Mouse (Mus musculus): Measurements from ENCODE around the gene Adipoq. TPM values are rescaled to one million over a fixed set of nuclear protein-coding genes. Genes with fewer than 3 reads are reported as not detected.
A peak's percentile ranks its signal among the peaks of the same experiment; 100 is the strongest.

Adipoq gene
- polyA plus RNA-seq, 2 experiments = not detected

GRCm38 (mm10) chr16:23114339-23115171 is 31.8 kb upstream of the Adipoq start:
- 46% methylated on average over 5 of the region's 5 CpGs for WGBS (ENCODE audit: insufficient replicate concordance)
- Histone ChIP-seq H3K27ac (no peak overlapping the region), H3K4me1 (replicated peaks; ENCODE audit: control insufficient read depth in 2 of 2, insufficient read depth in 2 of 2, low read length in 1 of 2) (no peaks in the 10 kb centered on the region; a peak in 1 of 4 replicates), H3K9me3 (ENCODE audit: control insufficient read depth, low read length) (no peaks in the 10 kb centered on the region), H3K4me2 (ENCODE audit: low read depth) (no peak overlapping the region), H3K36me3 (replicated peaks; ENCODE audit: control insufficient read depth, insufficient read depth, low read depth) (peaks cover 85% of the 10 kb centered on the region), H3K27me3 (ENCODE audit: control insufficient read depth, insufficient read depth, low read length) (no peaks in the 10 kb centered on the region), H3K9ac (replicated peaks) (no peak overlapping the region), H3K4me3 (ENCODE audit: insufficient read depth in 1 of 2, low read depth in 2 of 2, low read length in 2 of 2) (no peak overlapping the region)
- DNase-seq (ENCODE audit: low read depth in 3 of 3, low spot score in 3 of 3) (no peak), ATAC-seq (ENCODE audit: insufficient read depth) (peak; percentile 56; the same call in 1 of the 2 replicates)
- no peak for TF ChIP-seq EP300 (IDR thresholded peaks at IDR 0.05; ENCODE audit: low read depth)
- no peak for TF ChIP-seq CTCF (IDR thresholded peaks at IDR 0.05; ENCODE audit: low read depth)

GRCm38 (mm10) chr16:23115486-23115885 is 30.9 kb upstream of the Adipoq start:
- H3K27ac ChIP-seq = no peak overlapping the region
- no peaks in the 10 kb centered on the region for H3K9me3 ChIP-seq (ENCODE audit: control insufficient read depth, low read length)
- TF ChIP-seq EP300 (IDR thresholded peaks at IDR 0.05; ENCODE audit: low read depth) (no peak), CTCF (IDR thresholded peaks at IDR 0.05; ENCODE audit: low read depth) (no peak)
- peaks cover 83% of the 10 kb centered on the region for H3K36me3 ChIP-seq (replicated peaks; ENCODE audit: control insufficient read depth, insufficient read depth, low read depth)
- ATAC-seq (ENCODE audit: insufficient read depth) = no peak
- 75% methylated on average over 3 of the region's 3 CpGs for WGBS (ENCODE audit: insufficient replicate concordance)
- no peaks in the 10 kb centered on the region for H3K4me1 ChIP-seq (replicated peaks; ENCODE audit: control insufficient read depth in 2 of 2, insufficient read depth in 2 of 2, low read length in 1 of 2)
- no peak for DNase-seq (ENCODE audit: low read depth in 3 of 3, low spot score in 3 of 3)
- H3K9ac ChIP-seq (replicated peaks) = no peak overlapping the region
- no peaks in the 10 kb centered on the region for H3K27me3 ChIP-seq (ENCODE audit: control insufficient read depth, insufficient read depth, low read length)
- no peak overlapping the region for H3K4me2 ChIP-seq (ENCODE audit: low read depth)
- no peak overlapping the region for H3K4me3 ChIP-seq (ENCODE audit: insufficient read depth in 1 of 2, low read depth in 2 of 2, low read length in 2 of 2)

- no peaks in the 10 kb centered on the region for H3K27me3 ChIP-seq (ENCODE audit: control insufficient read depth, insufficient read depth, low read length)
- peaks cover 81% of the 10 kb centered on the region for H3K36me3 ChIP-seq (replicated peaks; ENCODE audit: control insufficient read depth, insufficient read depth, low read depth)
- no peak overlapping the region for H3K4me2 ChIP-seq (ENCODE audit: low read depth)
- TF ChIP-seq EP300 (IDR thresholded peaks at IDR 0.05; ENCODE audit: low read depth) (no peak), CTCF (IDR thresholded peaks at IDR 0.05; ENCODE audit: low read depth) (no peak)
- 59% methylated on average over 4 of the region's 4 CpGs for WGBS (ENCODE audit: insufficient replicate concordance)
- H3K9ac ChIP-seq (replicated peaks) = no peak overlapping the region
- no peak overlapping the region for H3K27ac ChIP-seq
- H3K9me3 ChIP-seq (ENCODE audit: control insufficient read depth, low read length) = no peaks in the 10 kb centered on the region
- no peak overlapping the region for H3K4me3 ChIP-seq (ENCODE audit: insufficient read depth in 1 of 2, low read depth in 2 of 2, low read length in 2 of 2)
- H3K4me1 ChIP-seq (replicated peaks; ENCODE audit: control insufficient read depth in 2 of 2, insufficient read depth in 2 of 2, low read length in 1 of 2) = no peaks in the 10 kb centered on the region
- DNase-seq (ENCODE audit: low read depth in 3 of 3, low spot score in 3 of 3) (no peak), ATAC-seq (ENCODE audit: insufficient read depth) (no peak)
These were observed 29.2 kb upstream of the Adipoq start for GRCm38 (mm10) chr16:23117173-23117572.

GRCm38 (mm10) chr16:23122446-23122845 is 23.9 kb upstream of the Adipoq start:
- Histone ChIP-seq H3K9me3 (ENCODE audit: control insufficient read depth, low read length) (no peaks in the 10 kb centered on the region), H3K4me3 (ENCODE audit: insufficient read depth in 1 of 2, low read depth in 2 of 2, low read length in 2 of 2) (no peak overlapping the region), H3K36me3 (replicated peaks; ENCODE audit: control insufficient read depth, insufficient read depth, low read depth) (peaks cover 56% of the 10 kb centered on the region), H3K27me3 (ENCODE audit: control insufficient read depth, insufficient read depth, low read length) (no peaks in the 10 kb centered on the region), H3K4me2 (ENCODE audit: low read depth) (no peak overlapping the region), H3K4me1 (replicated peaks; ENCODE audit: control insufficient read depth in 2 of 2, insufficient read depth in 2 of 2, low read length in 1 of 2) (peaks cover 5 to 6% of the 10 kb centered on the region in 2 experiments; a peak in 3 of 4 replicates), H3K27ac (no peak overlapping the region), H3K9ac (replicated peaks) (no peak overlapping the region)
- DNase-seq (ENCODE audit: low read depth in 3 of 3, low spot score in 3 of 3) (no peak), ATAC-seq (ENCODE audit: insufficient read depth) (no peak)
- TF ChIP-seq CTCF (IDR thresholded peaks at IDR 0.05; ENCODE audit: low read depth) = no peak
- no peak for TF ChIP-seq EP300 (IDR thresholded peaks at IDR 0.05; ENCODE audit: low read depth)
- WGBS (ENCODE audit: insufficient replicate concordance) = 75% methylated on average over 3 of the region's 3 CpGs

GRCm38 (mm10) chr16:23123104-23123503 is 23.2 kb upstream of the Adipoq start:
- Histone ChIP-seq H3K9me3 (ENCODE audit: control insufficient read depth, low read length) (no peaks in the 10 kb centered on the region), H3K4me3 (ENCODE audit: insufficient read depth in 1 of 2, low read depth in 2 of 2, low read length in 2 of 2) (no peak overlapping the region), H3K4me2 (ENCODE audit: low read depth) (no peak overlapping the region), H3K27ac (no peak overlapping the region), H3K9ac (replicated peaks) (no peak overlapping the region), H3K36me3 (replicated peaks; ENCODE audit: control insufficient read depth, insufficient read depth, low read depth) (peaks cover 49% of the 10 kb centered on the region), H3K4me1 (replicated peaks; ENCODE audit: control insufficient read depth in 2 of 2, insufficient read depth in 2 of 2, low read length in 1 of 2) (peaks cover 5 to 6% of the 10 kb centered on the region in 2 experiments; a peak in 3 of 4 replicates), H3K27me3 (ENCODE audit: control insufficient read depth, insufficient read depth, low read length) (no peaks in the 10 kb centered on the region)
- no peak for TF ChIP-seq CTCF (IDR thresholded peaks at IDR 0.05; ENCODE audit: low read depth)
- no peak for TF ChIP-seq EP300 (IDR thresholded peaks at IDR 0.05; ENCODE audit: low read depth)
- 84% methylated on average over 4 of the region's 4 CpGs for WGBS (ENCODE audit: insufficient replicate concordance)
- ATAC-seq (ENCODE audit: insufficient read depth) = no peak
- DNase-seq (ENCODE audit: low read depth in 3 of 3, low spot score in 3 of 3) = no peak

Measured in liver, embryonic 14.5 days (tissue).